Mouse (Mus musculus): ENCODE results near the gene Zfp341. TPM values are rescaled to one million over a fixed set of nuclear protein-coding genes. Genes with fewer than 3 reads are reported as not detected.

Gene Zfp341
- polyA plus RNA-seq, 1 experiment from 2014 or later: 0.44 TPM

DNA sequence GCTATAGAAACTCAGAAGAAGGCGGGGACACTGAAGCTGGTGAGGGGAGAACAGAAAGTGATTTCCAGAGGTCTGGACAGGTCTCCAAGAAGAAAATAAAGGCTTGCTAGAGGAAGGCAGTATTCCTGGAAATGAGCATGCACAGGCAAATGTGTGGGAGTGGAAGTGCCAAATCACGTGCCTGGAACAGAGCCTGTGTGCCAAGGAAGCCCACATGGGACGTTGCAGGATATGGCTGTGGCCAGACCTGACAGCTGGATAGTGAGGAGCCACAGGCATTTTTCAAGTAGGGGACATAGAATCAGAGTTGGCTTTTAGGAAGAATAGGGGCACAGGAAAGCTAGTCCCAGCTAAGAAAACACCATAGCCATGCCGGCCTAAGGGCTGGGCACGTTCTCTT lies 17.3 kb upstream of the Zfp341 start:
- 85% methylated on average over 5 of the region's 5 CpGs for WGBS
- no peak overlapping the region for H3K4me3 ChIP-seq (ENCODE audit: low read depth, low read length)
- no peaks in the 10 kb centered on the region for H3K9me3 ChIP-seq (ENCODE audit: control insufficient read depth)
- H3K27me3 ChIP-seq (replicated peaks; ENCODE audit: control insufficient read depth, insufficient read depth, low read length): no peaks in the 10 kb centered on the region
- no peak for TF ChIP-seq CTCF (IDR thresholded peaks at IDR 0.05; ENCODE audit: low read depth)
- H3K9ac ChIP-seq (ENCODE audit: low read depth, low read length): no peak overlapping the region
- H3K4me2 ChIP-seq (replicated peaks; ENCODE audit: low read depth): no peak overlapping the region
- H3K36me3 ChIP-seq (ENCODE audit: control insufficient read depth, insufficient read depth): peaks cover 36% of the 10 kb centered on the region
- no peak overlapping the region for H3K27ac ChIP-seq (ENCODE audit: low read depth, low read length)
- H3K4me1 ChIP-seq (replicated peaks; ENCODE audit: control insufficient read depth, insufficient read depth, low read length): no peaks in the 10 kb centered on the region
- no peak for ATAC-seq

DNA sequence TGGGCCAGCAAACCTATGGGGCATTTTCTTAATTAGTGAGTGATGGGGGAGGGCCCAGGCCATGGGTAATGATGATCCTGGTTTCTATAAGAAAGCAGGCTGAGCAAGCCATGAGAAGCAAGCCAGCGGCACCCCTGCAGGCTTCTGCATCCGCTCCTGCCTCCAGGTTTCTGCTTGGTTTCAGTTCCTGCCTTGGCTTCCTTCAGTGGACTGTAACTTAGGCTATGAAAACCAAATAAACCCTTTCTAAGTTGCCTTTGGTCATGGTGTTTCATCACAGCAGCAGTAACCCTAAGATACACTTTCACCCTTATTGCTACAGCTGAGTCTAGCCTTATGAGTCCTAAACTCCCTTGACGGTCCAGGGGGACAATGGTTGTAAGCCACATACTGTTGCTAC lies 15.7 kb upstream of the Zfp341 start:
- no peak for ATAC-seq
- H3K4me1 ChIP-seq (replicated peaks; ENCODE audit: control insufficient read depth, insufficient read depth, low read length): no peaks in the 10 kb centered on the region
- no peak overlapping the region for H3K9ac ChIP-seq (ENCODE audit: low read depth, low read length)
- 89% methylated on average over 3 of the region's 3 CpGs for WGBS
- H3K27me3 ChIP-seq (replicated peaks; ENCODE audit: control insufficient read depth, insufficient read depth, low read length): no peaks in the 10 kb centered on the region
- no peaks in the 10 kb centered on the region for H3K9me3 ChIP-seq (ENCODE audit: control insufficient read depth)
- no peak overlapping the region for H3K4me3 ChIP-seq (ENCODE audit: low read depth, low read length)
- no peak overlapping the region for H3K4me2 ChIP-seq (replicated peaks; ENCODE audit: low read depth)
- peaks cover 28% of the 10 kb centered on the region for H3K36me3 ChIP-seq (ENCODE audit: control insufficient read depth, insufficient read depth)
- TF ChIP-seq CTCF (IDR thresholded peaks at IDR 0.05; ENCODE audit: low read depth): no peak
- H3K27ac ChIP-seq (ENCODE audit: low read depth, low read length): no peak overlapping the region

DNA sequence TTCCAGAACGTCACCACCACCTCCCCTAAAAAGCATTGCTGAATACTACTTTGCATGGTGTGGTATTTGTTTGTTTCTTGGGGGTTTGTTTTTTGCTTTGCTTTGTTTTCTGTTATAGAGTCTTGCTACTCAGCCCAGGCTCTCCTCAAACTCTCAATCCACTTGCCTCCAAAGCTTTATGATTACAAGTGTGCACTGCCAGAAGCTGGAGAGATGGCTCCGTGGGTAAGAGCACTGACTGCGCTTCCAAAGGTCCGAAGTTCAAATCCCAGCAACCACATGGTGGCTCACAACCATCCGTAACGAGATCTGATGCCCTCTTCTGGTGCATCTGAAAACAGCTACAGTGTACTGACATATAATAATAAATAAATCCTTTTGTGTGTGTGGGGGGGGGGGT lies 12.5 kb upstream of the Zfp341 start:
- no peak overlapping the region for H3K4me3 ChIP-seq (ENCODE audit: low read depth, low read length)
- H3K36me3 ChIP-seq (ENCODE audit: control insufficient read depth, insufficient read depth): peaks cover 4% of the 10 kb centered on the region; the same call in 1 of the 2 replicates
- ATAC-seq: no peak
- no peak overlapping the region for H3K9ac ChIP-seq (ENCODE audit: low read depth, low read length)
- TF ChIP-seq CTCF (IDR thresholded peaks at IDR 0.05; ENCODE audit: low read depth): peak; percentile 39
- no peaks in the 10 kb centered on the region for H3K27me3 ChIP-seq (replicated peaks; ENCODE audit: control insufficient read depth, insufficient read depth, low read length)
- H3K9me3 ChIP-seq (ENCODE audit: control insufficient read depth): no peaks in the 10 kb centered on the region
- no peak overlapping the region for H3K27ac ChIP-seq (ENCODE audit: low read depth, low read length)
- 0 out of 2 replicates have a peak, but pooled peaks cover 4% of the 10 kb centered on the region for H3K4me1 ChIP-seq (replicated peaks; ENCODE audit: control insufficient read depth, insufficient read depth, low read length)
- H3K4me2 ChIP-seq (replicated peaks; ENCODE audit: low read depth): no peak overlapping the region
- 58% methylated on average over 6 of the region's 6 CpGs for WGBS

DNA sequence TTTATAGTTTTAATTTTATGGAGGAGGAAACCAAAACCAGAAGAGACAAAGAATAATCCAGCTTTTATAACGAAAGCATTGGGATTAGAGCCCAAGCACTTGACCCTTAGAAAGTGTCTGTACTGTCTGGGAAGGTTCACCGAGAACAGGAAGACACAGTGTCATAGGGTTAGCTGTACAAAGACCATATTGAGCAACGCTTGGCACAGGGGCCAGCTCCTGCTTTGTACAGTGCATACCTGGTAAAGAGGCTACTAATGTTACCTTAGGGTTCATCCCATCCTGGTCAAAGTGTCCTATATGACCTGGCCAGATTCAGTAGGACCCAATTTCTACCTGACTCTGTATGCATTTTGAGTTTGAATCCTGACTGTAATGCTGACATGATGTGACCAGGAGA lies 11.8 kb upstream of the Zfp341 start:
- Histone ChIP-seq H3K4me2 (replicated peaks; ENCODE audit: low read depth) (no peak overlapping the region), H3K9ac (ENCODE audit: low read depth, low read length) (no peak overlapping the region), H3K9me3 (ENCODE audit: control insufficient read depth) (no peaks in the 10 kb centered on the region), H3K36me3 (ENCODE audit: control insufficient read depth, insufficient read depth) (no peaks in the 10 kb centered on the region; the same call in 1 of the 2 replicates), H3K27ac (ENCODE audit: low read depth, low read length) (peak overlapping the region; percentile 9; the same call in 1 of the 2 replicates), H3K4me3 (ENCODE audit: low read depth, low read length) (no peak overlapping the region), H3K27me3 (replicated peaks; ENCODE audit: control insufficient read depth, insufficient read depth, low read length) (no peaks in the 10 kb centered on the region), H3K4me1 (replicated peaks; ENCODE audit: control insufficient read depth, insufficient read depth, low read length) (0 out of 2 replicates have a peak, but pooled peaks cover 4% of the 10 kb centered on the region)
- no peak for TF ChIP-seq CTCF (IDR thresholded peaks at IDR 0.05; ENCODE audit: low read depth)
- ATAC-seq: no peak
- 55% methylated on average over 3 of the region's 3 CpGs for WGBS

DNA sequence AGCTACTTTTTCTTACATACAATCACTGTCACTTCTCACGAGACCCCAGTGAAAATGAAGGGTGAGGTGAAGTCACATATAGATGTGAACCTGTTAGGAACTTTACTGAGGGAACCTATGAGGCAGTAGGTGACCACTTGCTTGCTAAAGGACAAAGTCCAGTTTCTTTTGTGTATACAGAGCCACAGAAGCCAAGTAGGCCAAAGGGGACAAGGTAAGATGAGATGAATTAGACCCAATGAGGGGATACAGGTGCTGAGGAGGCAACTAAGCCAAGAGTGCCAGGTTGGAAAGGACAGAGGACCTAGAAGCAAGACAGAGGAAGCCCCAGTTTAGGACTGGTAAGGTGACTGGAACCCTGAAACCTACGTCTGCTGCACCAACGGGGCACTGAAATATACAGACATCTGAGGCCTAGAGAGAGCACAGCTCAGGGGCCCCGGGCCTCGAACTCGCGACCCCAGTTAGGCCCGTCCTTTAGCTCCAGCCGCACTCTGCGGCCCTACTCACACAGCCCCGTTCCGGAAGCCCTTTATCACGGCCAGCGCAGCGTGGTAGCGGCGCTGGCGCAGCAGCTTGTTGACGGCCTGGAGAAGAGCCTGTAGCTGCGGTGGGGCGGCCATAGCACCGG lies 10.0 kb upstream of the Zfp341 start:
- H3K4me3 ChIP-seq (ENCODE audit: low read depth, low read length): peak overlapping the region; percentile 78
- H3K27me3 ChIP-seq (replicated peaks; ENCODE audit: control insufficient read depth, insufficient read depth, low read length): no peaks in the 10 kb centered on the region
- 0 out of 2 replicates have a peak, but pooled peaks cover 4% of the 10 kb centered on the region for H3K4me1 ChIP-seq (replicated peaks; ENCODE audit: control insufficient read depth, insufficient read depth, low read length)
- H3K4me2 ChIP-seq (replicated peaks; ENCODE audit: low read depth): peak overlapping the region; percentile 81
- peak overlapping the region; percentile 92 for H3K9ac ChIP-seq (ENCODE audit: low read depth, low read length)
- peak; percentile 50 for ATAC-seq
- peak overlapping the region; percentile 95 for H3K27ac ChIP-seq (ENCODE audit: low read depth, low read length)
- H3K36me3 ChIP-seq (ENCODE audit: control insufficient read depth, insufficient read depth): no peaks in the 10 kb centered on the region; the same call in 1 of the 2 replicates
- TF ChIP-seq CTCF (IDR thresholded peaks at IDR 0.05; ENCODE audit: low read depth): no peak
- no peaks in the 10 kb centered on the region for H3K9me3 ChIP-seq (ENCODE audit: control insufficient read depth)
- WGBS: 10% methylated on average over 21 of the region's 22 CpGs

DNA sequence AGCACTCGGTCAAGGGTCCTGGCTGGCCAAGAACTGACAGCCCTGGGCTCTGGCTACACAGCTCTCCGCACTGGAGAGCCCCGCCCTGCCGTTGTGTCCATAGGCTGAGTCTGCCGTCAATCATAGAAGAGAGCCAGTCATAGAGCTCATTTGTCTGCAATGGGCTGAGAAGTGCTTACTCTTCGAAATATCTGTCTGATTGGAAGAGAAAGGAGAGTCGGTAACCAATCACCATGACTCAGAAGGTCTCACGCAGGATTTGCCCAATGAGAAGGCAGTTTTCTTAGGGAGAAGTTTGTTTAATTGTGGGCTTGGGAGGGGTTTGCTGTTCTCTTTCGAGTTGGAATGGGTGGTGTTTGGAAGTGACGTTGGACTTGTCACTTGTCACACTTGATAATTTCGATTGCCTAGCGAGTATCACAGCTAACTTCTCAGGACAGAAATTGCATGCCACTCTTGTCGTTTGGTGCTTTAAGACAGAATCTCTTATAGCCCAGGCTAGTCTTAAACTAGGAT lies 9.4 kb upstream of the Zfp341 start, which contains the start of gene Pxmp4:
Gene Pxmp4 (minus strand): TSS at position 71 of the 516 bp plus-strand sequence.
- peak within 1 kb of the TSS; percentile 92 for H3K9ac ChIP-seq (ENCODE audit: low read depth, low read length)
- peak within 1 kb of the TSS; percentile 78 for H3K4me3 ChIP-seq (ENCODE audit: low read depth, low read length)
- no peaks in the 10 kb centered on the region for H3K36me3 ChIP-seq (ENCODE audit: control insufficient read depth, insufficient read depth)
- no peak for TF ChIP-seq CTCF (IDR thresholded peaks at IDR 0.05; ENCODE audit: low read depth)
- 0 out of 2 replicates have a peak, but pooled peaks cover 4% of the 10 kb centered on the region for H3K4me1 ChIP-seq (replicated peaks; ENCODE audit: control insufficient read depth, insufficient read depth, low read length)
- 1% methylated on average over 13 of the region's 13 CpGs for WGBS
- peak within 1 kb of the TSS; percentile 95 for H3K27ac ChIP-seq (ENCODE audit: low read depth, low read length)
- H3K4me2 ChIP-seq (replicated peaks; ENCODE audit: low read depth): peak within 1 kb of the TSS; percentile 81
- H3K27me3 ChIP-seq (replicated peaks; ENCODE audit: control insufficient read depth, insufficient read depth, low read length): no peaks in the 10 kb centered on the region
- peak; percentile 100 for ATAC-seq
- no peaks in the 10 kb centered on the region for H3K9me3 ChIP-seq (ENCODE audit: control insufficient read depth)
